Mouse (Mus musculus) left cerebral cortex, postnatal 36 days (tissue): ENCODE measurements at regions not wholly inside any gene's neighbourhood (a gene's known extent, or its start where the extent isn't known, plus 50 kb on each side); places are given as distances from the start of the nearest gene placed in this dataset.

ENCODE experiments used
- DNase-seq, 2 experiments: peaks; one replicate each; pipeline ENCODE4 v3.0.0; 2021 to 2022; ENCODE audit warnings: low spot score in 2 of 2, mixed read lengths in 1 of 2
- intact Hi-C: fragments of 180-260 bp; cut with DNase I; formaldehyde crosslinking; loops from one replicate; pipeline ENCODE4 v1.15.1; 2025

DNA sequence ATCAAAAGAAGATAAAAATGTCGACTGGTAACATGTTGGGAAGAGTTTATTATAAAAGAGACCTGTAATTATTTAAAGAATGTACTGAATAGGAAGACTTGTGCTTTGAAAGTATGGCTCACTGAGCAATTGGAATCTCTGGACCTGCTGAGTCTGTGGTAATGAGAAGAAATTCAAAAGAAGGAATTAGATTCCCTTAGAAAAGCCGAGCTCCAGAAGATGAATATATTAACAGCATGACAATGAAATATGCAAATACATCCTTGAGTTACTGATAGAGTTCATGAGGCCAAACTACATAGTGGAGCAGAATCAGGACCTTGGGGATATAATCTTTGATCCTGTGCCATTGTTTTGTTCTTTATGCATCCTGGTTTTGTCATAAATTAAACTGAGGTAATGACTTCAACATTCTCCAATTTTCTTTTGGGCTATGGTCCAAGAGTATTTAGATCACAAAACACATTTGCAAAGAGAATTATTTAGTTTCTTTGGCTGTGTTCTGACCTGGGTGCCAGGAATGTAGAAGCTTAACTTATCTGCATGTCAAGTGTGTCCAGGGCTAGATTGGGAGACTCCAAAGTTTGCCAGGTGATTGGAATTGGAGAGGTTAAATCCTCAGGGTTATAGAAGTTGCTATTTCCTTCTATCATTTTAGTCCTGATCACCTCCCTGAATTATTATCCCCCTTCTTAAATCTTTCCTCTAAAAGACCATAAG is 461.3 kb upstream of the Frg1 start:
- DNase-seq, result no peak
- intact Hi-C loops, result no loop called here

GRCm38 (mm10) chr8:41869681-41870356 is 452.9 kb upstream of the Frg1 start:
- no peak for DNase-seq

GRCm38 (mm10) chr8:41860918-41861317 is 444.0 kb upstream of the Frg1 start:
- intact Hi-C loops, result no loop called here
- no peak for DNase-seq

More at GRCm38 (mm10) chr8:41869681-41870356, 452.9 kb upstream of the Frg1 start:
- intact Hi-C loops, result no loop called here

DNA sequence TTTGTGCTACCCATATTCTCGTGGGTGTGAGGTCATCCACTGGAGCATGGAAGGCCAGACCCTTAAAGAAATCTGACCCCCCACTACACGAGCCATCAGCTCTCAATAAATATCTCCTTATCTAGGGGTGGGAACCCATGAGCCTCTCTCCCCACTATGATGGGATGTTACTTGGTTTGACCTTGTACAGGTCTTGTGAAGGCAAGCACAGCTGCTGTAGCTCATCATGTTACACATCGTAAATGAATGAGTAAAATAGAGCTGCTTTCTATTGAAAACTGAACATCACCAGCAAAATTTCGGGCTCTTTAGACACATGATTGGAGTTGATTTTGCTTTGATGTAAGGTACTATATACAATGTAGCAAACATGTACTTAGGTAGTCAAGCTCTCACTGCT is 414.8 kb upstream of the Frg1 start:
- intact Hi-C loops, result no loop called here
- no peak for DNase-seq

DNA sequence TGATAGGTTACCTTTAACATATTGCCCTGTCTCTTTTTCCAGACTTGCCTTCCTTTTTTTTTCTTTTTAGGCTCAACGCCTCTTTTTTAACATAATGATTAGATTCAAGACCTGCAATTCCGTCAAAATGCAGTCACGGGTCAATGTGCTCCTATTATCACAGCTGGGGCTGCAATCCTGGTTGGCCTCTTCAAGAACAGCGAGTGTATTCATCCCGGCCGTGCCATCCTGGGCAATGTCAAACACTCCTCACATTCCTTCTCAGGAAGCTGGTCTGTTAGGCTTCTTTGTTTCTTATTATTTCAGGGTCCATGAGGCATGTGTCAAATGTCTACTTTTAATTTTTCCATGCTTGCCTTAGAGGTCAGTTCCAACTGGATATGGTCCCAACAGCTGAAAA is 413.5 kb upstream of the Frg1 start:
- DNase-seq, result no peak
- intact Hi-C loops, result no loop called here

- intact Hi-C loops, result loop anchor here (5.0 to 10.0 kb wide), 2 partner anchors 147 to 390 kb away; no protein-coding TSS in a partner anchor
- peak; percentile 61 to 64 for DNase-seq
These were observed 408.1 kb upstream of the Frg1 start for GRCm38 (mm10) chr8:41824928-41825327.

DNA sequence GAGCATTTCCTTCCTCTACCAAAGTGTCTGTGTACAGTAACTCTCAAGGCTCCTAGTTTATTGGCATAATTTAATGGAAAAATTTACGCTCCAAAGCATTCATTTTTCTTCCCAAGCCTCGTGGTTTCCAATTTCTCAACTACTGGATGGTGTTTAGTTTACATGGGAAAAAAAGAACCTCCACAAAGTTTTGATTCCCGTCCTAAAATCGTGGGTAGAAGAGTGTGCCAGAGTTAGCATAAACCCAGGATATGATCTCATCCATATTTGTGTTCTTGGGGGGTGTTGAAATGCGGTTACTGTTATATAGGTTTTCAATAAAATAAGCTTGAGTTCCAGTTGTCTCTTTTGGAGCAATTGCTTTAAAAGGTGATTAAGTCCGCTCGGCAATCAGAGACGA is 406.2 kb upstream of the Frg1 start:
- intact Hi-C loops, result loop anchor here (10.0 kb wide), 1 partner anchor 392 kb away; no protein-coding TSS in a partner anchor
- DNase-seq, result no peak

- no peak for DNase-seq
- intact Hi-C loops, result loop anchor here (10.0 kb wide), 1 partner anchor 393 kb away; no protein-coding TSS in a partner anchor
These were observed 404.8 kb upstream of the Frg1 start for GRCm38 (mm10) chr8:41821676-41822075.

GRCm38 (mm10) chr8:41820605-41821395 is 403.9 kb upstream of the Frg1 start:
- no peak for DNase-seq
- intact Hi-C loops, result loop anchor here (10.0 kb wide), 1 partner anchor 394 kb away; no protein-coding TSS in a partner anchor

- peak in 1 of 2 experiments; percentile 14 for DNase-seq
- intact Hi-C loops, result loop anchor here (10.0 kb wide), 1 partner anchor 244 kb away; no protein-coding TSS in a partner anchor
These were observed 401.7 kb upstream of the Frg1 start for GRCm38 (mm10) chr8:41818577-41818976.

DNA sequence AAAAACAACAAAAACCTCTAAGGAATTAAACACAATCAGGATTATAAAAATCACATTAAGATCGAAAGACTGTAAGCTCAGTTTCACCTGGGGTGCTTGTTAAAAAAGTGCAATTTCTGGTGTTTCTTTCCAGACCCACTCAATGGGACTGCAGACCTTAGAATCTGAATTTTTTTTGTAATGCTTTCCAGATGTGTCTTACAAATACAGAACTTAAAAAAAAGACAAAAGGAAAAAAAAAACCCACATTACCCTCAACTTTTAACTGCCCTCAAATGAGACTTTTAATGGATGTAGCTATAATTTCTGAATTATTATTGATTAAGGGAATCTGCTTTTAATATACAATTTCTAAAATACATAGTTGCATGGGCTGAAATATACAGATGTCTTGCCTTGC is 401.2 kb upstream of the Frg1 start:
- no peak for DNase-seq
- intact Hi-C loops, result loop anchor here (10.0 kb wide), 1 partner anchor 243 kb away; no protein-coding TSS in a partner anchor

DNA sequence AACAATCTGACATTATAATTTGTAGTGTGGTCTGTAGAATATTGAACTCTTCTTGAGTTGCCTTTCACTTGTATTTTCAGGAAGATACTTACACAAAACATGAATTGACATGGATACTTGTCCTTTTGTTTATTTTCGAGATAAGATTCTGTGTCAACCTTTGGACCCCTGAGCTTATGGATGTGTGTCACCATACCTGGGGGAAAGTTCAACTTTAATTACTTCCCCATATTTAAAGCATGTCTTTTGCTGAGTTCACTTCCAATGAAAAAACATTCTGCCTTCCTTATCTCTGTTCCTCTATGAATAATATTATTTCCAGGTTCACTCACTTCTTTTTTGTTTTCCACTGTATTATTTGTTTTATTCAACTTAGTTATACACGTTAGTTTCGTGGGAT is 398.4 kb upstream of the Frg1 start:
- DNase-seq, result no peak
- intact Hi-C loops, result loop anchor here (10.0 kb wide), 1 partner anchor 240 kb away; no protein-coding TSS in a partner anchor

DNA sequence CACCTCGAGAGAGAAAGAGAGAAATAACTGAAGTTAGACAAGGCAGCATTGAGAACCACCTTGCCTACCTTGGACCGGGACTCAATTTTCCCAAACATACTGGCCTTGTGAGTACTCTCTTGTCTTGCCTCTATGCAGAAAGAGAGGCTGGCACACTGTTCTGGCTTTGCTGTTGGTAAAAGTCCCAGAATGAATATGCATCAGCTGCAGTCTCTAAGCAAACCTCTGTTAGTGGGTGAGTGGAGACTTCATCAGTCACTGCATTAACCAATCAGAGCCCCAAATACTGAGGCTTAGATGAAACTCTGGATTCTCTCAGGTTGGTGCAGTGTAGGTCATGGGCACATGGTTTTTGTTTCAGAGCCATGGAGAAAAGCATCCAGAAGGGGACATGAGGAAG is 378.8 kb upstream of the Frg1 start:
- intact Hi-C loops, result no loop called here
- no peak for DNase-seq

GRCm38 (mm10) chr8:41786952-41787861 is 370.3 kb upstream of the Frg1 start:
- intact Hi-C loops, result no loop called here
- DNase-seq, result no peak

- no peak for DNase-seq
- intact Hi-C loops, result no loop called here
These were observed 369.1 kb upstream of the Frg1 start for GRCm38 (mm10) chr8:41785977-41786376.

GRCm38 (mm10) chr8:41782837-41783236 is 366.0 kb upstream of the Frg1 start:
- DNase-seq, result no peak
- intact Hi-C loops, result no loop called here

DNA sequence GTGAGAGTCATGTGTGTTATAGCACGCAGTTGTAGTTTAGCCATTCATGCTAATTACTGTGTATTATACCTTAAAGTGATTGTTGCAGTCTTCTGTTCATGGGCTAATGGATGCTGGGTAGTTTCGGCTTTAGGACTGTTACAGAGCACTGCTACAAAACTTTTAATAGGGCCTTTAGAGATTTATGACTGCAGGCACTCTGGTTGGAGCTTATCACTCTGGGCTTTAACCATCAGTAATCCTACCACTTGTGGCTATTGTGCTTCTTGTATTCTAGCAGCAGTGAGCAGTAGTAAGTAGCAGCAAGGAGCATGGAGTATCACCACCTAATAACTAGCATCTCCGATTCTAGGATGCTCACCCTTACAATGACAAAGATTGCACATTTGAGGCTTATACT is 362.6 kb upstream of the Frg1 start:
- no peak for DNase-seq
- intact Hi-C loops, result no loop called here

DNA sequence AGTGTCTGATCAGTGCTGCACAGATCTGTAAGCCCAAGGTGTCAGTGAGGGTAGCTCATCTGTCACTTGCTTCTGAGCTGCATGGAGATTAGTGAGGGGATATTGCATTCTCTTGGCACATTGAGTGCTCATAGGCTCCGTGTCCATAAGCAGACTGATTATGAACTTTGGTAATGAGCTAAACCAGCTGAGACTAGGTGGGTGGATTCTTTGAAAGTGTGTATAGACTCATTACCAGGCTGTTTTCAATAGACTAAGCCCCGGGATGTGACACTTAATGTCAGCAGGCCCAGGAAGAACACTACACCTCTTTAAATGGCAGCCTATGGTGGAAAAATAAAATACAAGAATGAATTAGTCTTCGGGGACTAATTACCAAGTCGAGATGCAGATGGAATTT is 354.9 kb upstream of the Frg1 start:
- intact Hi-C loops, result no loop called here
- no peak for DNase-seq

GRCm38 (mm10) chr8:41753481-41753880 is 336.6 kb upstream of the Frg1 start:
- intact Hi-C loops, result no loop called here
- DNase-seq, result peak; percentile 4 to 12
